In genomic region chr9:88558146-88558545, GRCm38 (mm10) we compare ENCODE assay signal across 21 mouse cellular contexts. TPM values are rescaled to one million over a fixed set of nuclear protein-coding genes. Genes with fewer than 3 reads are reported as not detected.
A peak's percentile ranks its signal among the peaks of the same experiment; 100 is the strongest.
DNase-seq lines count a peak whose midpoint lies in the region; ATAC-seq lines count a peak whose summit lies in the region.
"Had no signal": no experiment of that assay in that cellular context is flagged by ENCODE, and none has a peak within 500 bp of the region (broad histone marks: within the 10 kb centered on the region; RNA-seq: fewer than 3 reads in every experiment).

No protein-coding gene starts in this region.

- no peaks in the 10 kb centered on the region for H3K4me1 ChIP-seq in forebrain, embryonic 15.5 days
- H3K4me1 ChIP-seq in forebrain, embryonic 12.5 days: no peaks in the 10 kb centered on the region
- H3K4me1 ChIP-seq: embryonic facial prominence, embryonic 15.5 days; forebrain, embryonic 10.5 days; hindbrain, embryonic 13.5 days; intestine, embryonic 15.5 days; kidney, embryonic 15.5 days had no signal

- 0 out of 2 replicates have a peak, but pooled peaks have one; percentile 46 for ATAC-seq in forebrain, embryonic 15.5 days (replicated peaks)
- no peak for ATAC-seq in forebrain, embryonic 12.5 days (ENCODE audit: low FRiP score)
- ATAC-seq: intestine, embryonic 15.5 days had no signal

- no peaks in the 10 kb centered on the region for H3K27me3 ChIP-seq in forebrain, embryonic 15.5 days
- H3K27me3 ChIP-seq in forebrain, embryonic 12.5 days: no peaks in the 10 kb centered on the region
- H3K27me3 ChIP-seq: CH12.LX; embryonic facial prominence, embryonic 15.5 days; hindbrain, embryonic 13.5 days; intestine, embryonic 15.5 days; kidney, embryonic 15.5 days had no signal

- H3K9me3 ChIP-seq in forebrain, embryonic 15.5 days: no peaks in the 10 kb centered on the region
- no peaks in the 10 kb centered on the region for H3K9me3 ChIP-seq in forebrain, embryonic 12.5 days
- H3K9me3 ChIP-seq: hindbrain, embryonic 13.5 days; intestine, embryonic 15.5 days had no signal

- H3K27ac ChIP-seq in forebrain, embryonic 15.5 days (replicated peaks): no peak overlapping the region
- H3K27ac ChIP-seq in forebrain, embryonic 12.5 days: no peak overlapping the region
- H3K27ac ChIP-seq: embryonic facial prominence, embryonic 15.5 days; forebrain, embryonic 10.5 days; gastrocnemius, adult 2 months; hindbrain, embryonic 13.5 days; intestine, embryonic 15.5 days; kidney, embryonic 15.5 days had no signal

- no peak overlapping the region for H3K4me3 ChIP-seq in forebrain, embryonic 15.5 days
- no peak overlapping the region for H3K4me3 ChIP-seq in forebrain, embryonic 12.5 days (replicated peaks)
- H3K4me3 ChIP-seq: embryonic facial prominence, embryonic 15.5 days; erythroblast, embryonic 14.5 days; forebrain, embryonic 10.5 days; gastrocnemius, adult 2 months; hindbrain, embryonic 13.5 days; intestine, embryonic 15.5 days; kidney, embryonic 15.5 days had no signal

- no peak overlapping the region for H3K4me2 ChIP-seq in forebrain, embryonic 15.5 days (replicated peaks)
- H3K4me2 ChIP-seq in forebrain, embryonic 12.5 days: no peak overlapping the region
- H3K4me2 ChIP-seq: embryonic facial prominence, embryonic 15.5 days; hindbrain, embryonic 13.5 days; intestine, embryonic 15.5 days; kidney, embryonic 15.5 days had no signal

- H3K36me3 ChIP-seq in forebrain, embryonic 15.5 days: peaks cover 48% of the 10 kb centered on the region
- H3K36me3 ChIP-seq in forebrain, embryonic 12.5 days (replicated peaks): peaks cover 17% of the 10 kb centered on the region
- H3K36me3 ChIP-seq: intestine, embryonic 15.5 days had no signal

- H3K9ac ChIP-seq in forebrain, embryonic 15.5 days (replicated peaks): no peak overlapping the region
- no peak overlapping the region for H3K9ac ChIP-seq in forebrain, embryonic 12.5 days
- H3K9ac ChIP-seq: embryonic facial prominence, embryonic 15.5 days; hindbrain, embryonic 13.5 days; intestine, embryonic 15.5 days; kidney, embryonic 15.5 days had no signal

- WGBS in forebrain, embryonic 15.5 days: 74% methylated on average over 4 of the region's 4 CpGs
- 81% methylated on average over 4 of the region's 4 CpGs for WGBS in forebrain, embryonic 12.5 days

- DNase-seq in cerebellum, adult 9-11 months: peak; percentile 33
- DNase-seq in cerebellum, adult 11 months: no peak
- DNase-seq in brain, adult 2 months (ENCODE audit: low read depth, low spot score): peak; percentile 44
- no peak for DNase-seq in kidney, adult 18-20 months
- DNase-seq: adrenal gland, adult 2 months; adrenal gland, postnatal 25 days; gastrocnemius, adult 2 months; gastrocnemius, postnatal 25 days; heart, postnatal 10 days; heart, postnatal 4 days; kidney, adult 2 months had no signal

RNA-seq across cellular contexts. Expression of gene Zfp949, which starts 10.3 kb away (rescaled TPM):
- polyA plus RNA-seq in forebrain, embryonic 15.5 days (2015; fragmentation: Nextera tagmentation; extraction: Ambion mirVana): 17.1 and 18.5 TPM in 2 replicates
- polyA plus RNA-seq in forebrain, embryonic 12.5 days (2016; fragmentation: Nextera tagmentation; extraction: Ambion mirVana): 10.7 and 10.8 TPM in 2 replicates

RNA-seq across cellular contexts. Expression of gene Trim43a, which starts 22.5 kb away (rescaled TPM):
- polyA plus RNA-seq in forebrain, embryonic 15.5 days (2015; fragmentation: Nextera tagmentation; extraction: Ambion mirVana): 0.20 and 0.27 TPM in 2 replicates
- 0.20 TPM in 1 of 2 replicates, not detected in the other for polyA plus RNA-seq in forebrain, embryonic 12.5 days (2016; fragmentation: Nextera tagmentation; extraction: Ambion mirVana)
- polyA plus RNA-seq: adrenal gland, adult 2 months; embryonic facial prominence, embryonic 11.5 days; embryonic facial prominence, embryonic 15.5 days; erythroblast, embryonic 14.5 days; forebrain, embryonic 10.5 days; intestine, embryonic 15.5 days; kidney, adult 2 months had no signal

Comparison
In these comparisons a context has a peak if more than half of its experiments do, and no peak if none do; other contexts are left out.
1. DNase-seq: peak in cerebellum, adult 9-11 months (single experiment) and brain, adult 2 months (single experiment); none in cerebellum, adult 11 months (single experiment) and kidney, adult 18-20 months (single experiment).